Mouse (Mus musculus): ENCODE data around the gene Olfr1387. TPM values are rescaled to one million over a fixed set of nuclear protein-coding genes. Genes with fewer than 3 reads are reported as not detected.

Gene Olfr1387
- polyA plus RNA-seq (2017; shearing (Covaris generic)), result 0.12 TPM

GRCm38 (mm10) chr11:49455043-49455442 lies at the start of gene Olfr1387:
TSS of gene Olfr1387 (plus strand) at chr11:49455343.

GRCm38 (mm10) chr11:49422767-49423166 lies 32.4 kb upstream of the Olfr1387 start, which contains the start of gene Olfr1389:
TSS of gene Olfr1389 (plus strand) at chr11:49423067.

GRCm38 (mm10) chr11:49436411-49436810 lies 18.7 kb upstream of the Olfr1387 start, which contains the start of gene Olfr1388:
TSS of gene Olfr1388 (plus strand) at chr11:49436624.

GRCm38 (mm10) chr11:49464746-49465145 lies 9.6 kb downstream of the Olfr1387 start, which contains the start of gene Olfr1386:
TSS of gene Olfr1386 (plus strand) at chr11:49465046.

GRCm38 (mm10) chr11:49488770-49489169 lies 33.6 kb downstream of the Olfr1387 start, which contains the start of gene Olfr1385:
TSS of gene Olfr1385 (plus strand) at chr11:49489070.

Other genes with a start within 250 kb of the Olfr1387 start
- gene Mgat1, start 211.2 kb upstream of the Olfr1387 start, polyA plus RNA-seq (2017; shearing (Covaris generic)), result 28.7 TPM
- not detected for gene Olfr1393, start 177.0 kb upstream of the Olfr1387 start, polyA plus RNA-seq (2017; shearing (Covaris generic))
- gene Olfr1392, start 170.1 kb upstream of the Olfr1387 start, polyA plus RNA-seq (2017; shearing (Covaris generic)), result 0.21 TPM
- not detected for gene Olfr10, start 150.6 kb upstream of the Olfr1387 start, polyA plus RNA-seq (2017; shearing (Covaris generic))
- gene Olfr1391, start 132.6 kb upstream of the Olfr1387 start, polyA plus RNA-seq (2017; shearing (Covaris generic)), result not detected
- gene Olfr1390, start 120.2 kb upstream of the Olfr1387 start, polyA plus RNA-seq (2017; shearing (Covaris generic)), result 0.26 TPM
- gene Olfr1389, start 32.3 kb upstream of the Olfr1387 start, polyA plus RNA-seq (2017; shearing (Covaris generic)), result 0.10 TPM
- not detected for gene Olfr1388, start 18.7 kb upstream of the Olfr1387 start, polyA plus RNA-seq (2017; shearing (Covaris generic))
- gene Olfr1386, start 9.7 kb downstream of the Olfr1387 start, polyA plus RNA-seq (2017; shearing (Covaris generic)), result not detected
- gene Olfr1385, start 33.7 kb downstream of the Olfr1387 start, polyA plus RNA-seq (2017; shearing (Covaris generic)), result 0.38 TPM
- not detected for gene Olfr1384, start 51.4 kb downstream of the Olfr1387 start, polyA plus RNA-seq (2017; shearing (Covaris generic))
- gene Olfr1383, start 64.3 kb downstream of the Olfr1387 start, polyA plus RNA-seq (2017; shearing (Covaris generic)), result not detected
- gene Olfr1382, start 72.9 kb downstream of the Olfr1387 start, polyA plus RNA-seq (2017; shearing (Covaris generic)), result not detected
- not detected for gene Olfr1381, start 88.1 kb downstream of the Olfr1387 start, polyA plus RNA-seq (2017; shearing (Covaris generic))
- gene Olfr1380, start 101.5 kb downstream of the Olfr1387 start, polyA plus RNA-seq (2017; shearing (Covaris generic)), result not detected
- gene Flt4, start 153.9 kb downstream of the Olfr1387 start, polyA plus RNA-seq (2017; shearing (Covaris generic)), result not detected
- gene Scgb3a1, start 208.3 kb downstream of the Olfr1387 start, polyA plus RNA-seq (2017; shearing (Covaris generic)), result not detected